32 mouse cellular contexts compared by ENCODE assay signal in the genomic region with DNA sequence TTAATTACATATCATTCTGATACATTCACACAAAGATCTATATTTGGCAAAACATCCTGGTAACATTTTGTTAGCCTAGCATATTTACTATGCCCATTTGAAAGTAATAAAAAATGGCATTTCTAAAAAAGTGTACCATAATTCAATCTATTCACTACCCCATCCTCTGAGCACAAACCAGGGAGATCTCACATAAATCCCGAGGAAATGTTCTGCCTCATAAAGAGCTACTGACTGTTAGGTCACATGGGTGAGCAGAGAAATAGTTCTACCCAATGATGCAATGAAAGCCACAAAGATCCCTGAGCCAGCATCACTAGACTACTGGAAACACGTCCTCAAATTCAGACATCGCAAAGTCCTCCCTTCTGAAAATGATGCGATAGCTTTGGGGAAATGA.
"Had no signal": no experiment of that assay in that cellular context is flagged by ENCODE, and none has a peak within 500 bp of the region (broad histone marks: within the 10 kb centered on the region; RNA-seq: fewer than 3 reads in every experiment).

No protein-coding gene starts in this region.

- ATAC-seq: liver, embryonic 12.5 days; liver, postnatal 0 days; lung, postnatal 0 days; midbrain, embryonic 13.5 days; midbrain, embryonic 15.5 days; midbrain, embryonic 16.5 days had no signal

- H3K4me2 ChIP-seq: limb, embryonic 12.5 days; limb, embryonic 13.5 days; limb, embryonic 15.5 days; liver, embryonic 11.5 days; liver, embryonic 12.5 days; liver, embryonic 13.5 days; liver, embryonic 15.5 days; lung, embryonic 14.5 days; lung, embryonic 15.5 days; midbrain, embryonic 11.5 days; midbrain, embryonic 12.5 days; midbrain, embryonic 13.5 days; midbrain, embryonic 15.5 days had no signal

- H3K4me1 ChIP-seq: limb, embryonic 15.5 days; liver, embryonic 12.5 days; liver, embryonic 13.5 days; liver, embryonic 15.5 days; megakaryocyte, embryonic 14.5 days; midbrain, embryonic 10.5 days; midbrain, embryonic 15.5 days had no signal

- H3K36me3 ChIP-seq: limb, embryonic 10.5 days; limb, embryonic 12.5 days; limb, embryonic 13.5 days; limb, embryonic 15.5 days; liver, embryonic 12.5 days; liver, embryonic 13.5 days; liver, embryonic 15.5 days; lung, embryonic 15.5 days; midbrain, embryonic 10.5 days; midbrain, embryonic 12.5 days; midbrain, embryonic 13.5 days; midbrain, embryonic 15.5 days had no signal

- H3K4me3 ChIP-seq: left cerebral cortex, adult 2 months; limb, embryonic 10.5 days; limb, embryonic 12.5 days; limb, embryonic 13.5 days; limb, embryonic 15.5 days; liver, embryonic 12.5 days; liver, embryonic 13.5 days; liver, embryonic 15.5 days; lung, embryonic 15.5 days; megakaryocyte, embryonic 14.5 days; midbrain, embryonic 10.5 days; midbrain, embryonic 12.5 days; midbrain, embryonic 13.5 days; midbrain, embryonic 15.5 days; myocyte had no signal

- H3K9ac ChIP-seq: limb, embryonic 12.5 days; limb, embryonic 13.5 days; limb, embryonic 15.5 days; liver, embryonic 12.5 days; liver, embryonic 13.5 days; liver, embryonic 14.5 days; liver, embryonic 15.5 days; liver, postnatal 0 days; lung, embryonic 14.5 days; lung, embryonic 15.5 days; midbrain, embryonic 12.5 days; midbrain, embryonic 13.5 days; midbrain, embryonic 15.5 days had no signal

- H3K9me3 ChIP-seq: limb, embryonic 10.5 days; limb, embryonic 12.5 days; limb, embryonic 13.5 days; limb, embryonic 15.5 days; liver, embryonic 12.5 days; liver, embryonic 13.5 days; liver, embryonic 15.5 days; lung, embryonic 15.5 days; midbrain, embryonic 10.5 days; midbrain, embryonic 12.5 days; midbrain, embryonic 13.5 days; midbrain, embryonic 15.5 days had no signal

- H3K27ac ChIP-seq: left cerebral cortex, adult 2 months; limb, embryonic 10.5 days; limb, embryonic 12.5 days; limb, embryonic 13.5 days; limb, embryonic 15.5 days; liver, embryonic 12.5 days; liver, embryonic 13.5 days; liver, embryonic 14.5 days; liver, embryonic 15.5 days; lung, embryonic 15.5 days; macrophage; midbrain, embryonic 10.5 days; midbrain, embryonic 12.5 days; midbrain, embryonic 13.5 days; midbrain, embryonic 15.5 days had no signal

- H3K27me3 ChIP-seq: limb, embryonic 12.5 days; limb, embryonic 13.5 days; limb, embryonic 15.5 days; liver, embryonic 12.5 days; liver, embryonic 13.5 days; liver, embryonic 15.5 days; lung, embryonic 15.5 days; megakaryocyte, embryonic 14.5 days; midbrain, embryonic 12.5 days; midbrain, embryonic 13.5 days; midbrain, embryonic 15.5 days had no signal

- DNase-seq: left cerebral cortex, postnatal 4 days; liver; liver, embryonic 13.5 days; liver, postnatal 0 days; lung, adult 18-20 months; lung, adult 2 months; lung, embryonic 14.5 days; lung, postnatal 10 days; lung, postnatal 14 days; lung, postnatal 36 days; lung, postnatal 4 days; midbrain, embryonic 14.5 days had no signal
